Mouse (Mus musculus) stomach, postnatal 0 days (tissue): ENCODE measurements around the gene Col5a1. TPM values are rescaled to one million over a fixed set of nuclear protein-coding genes. Genes with fewer than 3 reads are reported as not detected.

Experiments
- ATAC-seq: fragments of 200-750 bp; cut with Nextera tagmentation; 2 replicates; pipeline ENCODE4 v1.8.0; 2017; ENCODE audit not compliant: low FRiP score, low TSS enrichment
- DNase-seq: peaks from one replicate; pipeline ENCODE4 v3.0.0-alpha.2; 2016; ENCODE audit warnings: low spot score
- H3K27ac ChIP-seq: fragments of 300-500 bp; sonication (generic); replicated peaks from 2 replicates; pipeline ENCODE4 v1.5.1; 2014; ENCODE audit warnings: mild to moderate bottlenecking, control low read depth
- H3K27me3 ChIP-seq: fragments of 300-500 bp; sonication (generic); 2 replicates; pipeline ENCODE4 v1.6.1; 2014; ENCODE audit warnings: low read length; ENCODE audit not compliant: control insufficient read depth, insufficient read depth
- H3K36me3 ChIP-seq: fragments of 300-500 bp; sonication (generic); 2 replicates; pipeline ENCODE4 v1.6.1; 2014; ENCODE audit warnings: low read length, mixed read lengths; ENCODE audit not compliant: control insufficient read depth, insufficient read depth
- H3K4me1 ChIP-seq: fragments of 300-500 bp; sonication (generic); replicated peaks from 2 replicates; pipeline ENCODE4 v1.6.1; 2014; ENCODE audit warnings: antibody characterized with exemption; ENCODE audit not compliant: control insufficient read depth, insufficient read depth
- H3K4me2 ChIP-seq: fragments of 300-500 bp; sonication (generic); replicated peaks from 2 replicates; pipeline ENCODE4 v1.6.1; 2014; ENCODE audit warnings: low read depth, mild to moderate bottlenecking, control low read depth, moderate library complexity
- H3K4me3 ChIP-seq: fragments of 300-500 bp; sonication (generic); 2 replicates; pipeline ENCODE4 v1.5.1; 2014; ENCODE audit warnings: low read depth, low read length, control low read depth
- H3K9ac ChIP-seq: fragments of 300-500 bp; sonication (generic); 2 replicates; pipeline ENCODE4 v1.6.1; 2014; ENCODE audit warnings: mild to moderate bottlenecking, low read length, control low read depth, mixed read lengths
- H3K9me3 ChIP-seq: fragments of 300-500 bp; sonication (generic); 2 replicates; pipeline ENCODE4 v1.6.1; 2016; ENCODE audit warnings: low read length; ENCODE audit not compliant: control insufficient read depth
- CTCF ChIP-seq: IDR thresholded peaks from 2 replicates; pipeline ENCODE4 v1.5.1; 2016; ENCODE audit warnings: antibody characterized with exemption, low read depth, mild to moderate bottlenecking, moderate library complexity
- EP300 ChIP-seq: optimal IDR thresholded peaks from 2 replicates; pipeline ENCODE3; 2016; ENCODE audit warnings: antibody characterized with exemption
- WGBS: fragments of 180-500 bp; shearing (Covaris S2); extraction: QIAGEN DNeasy Blood & Tissue Kit; methylation state at CpG from one replicate; pipeline ENCODE4 v1.1.7; 2014; 5-methylcytosine and 5-hydroxymethylcytosine counted together
- polyA plus RNA-seq: library from polyadenylated mRNA; unstranded; fragments of >200 nt; fragmentation: Nextera tagmentation; extraction: Ambion mirVana; gene quantifications from 2 replicates; pipeline ENCODE4 v1.2.1, GENCODE M21; 2015

Col5a1 gene
- polyA plus RNA-seq, 1 experiment from 2014 or later, result 69.2 TPM

DNA sequence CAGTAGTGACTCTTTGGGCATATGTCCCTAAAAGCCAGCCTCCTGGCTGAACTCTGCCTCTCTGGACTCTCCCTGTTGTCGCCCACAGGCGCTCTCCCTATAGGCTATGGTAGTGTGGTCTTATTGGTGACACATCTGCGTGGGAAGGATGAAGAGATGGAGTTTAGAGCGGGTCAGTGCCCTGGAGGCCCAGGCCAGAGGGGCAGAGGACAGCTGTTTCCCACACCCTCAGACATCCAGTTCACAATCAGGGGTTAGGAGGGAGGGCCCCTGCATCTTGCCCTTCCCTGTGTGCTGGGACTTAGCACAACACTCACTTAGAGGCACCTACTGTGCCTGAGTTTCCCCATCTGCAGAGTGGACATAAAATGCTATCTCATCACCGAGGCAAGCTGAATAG lies 8.8 kb downstream of the Col5a1 start:
- WGBS, result 76% methylated on average over 5 of the region's 5 CpGs
- ATAC-seq (no peak), DNase-seq (no peak)
- Histone ChIP-seq H3K9me3 (no peaks in the 10 kb centered on the region), H3K9ac (no peak overlapping the region), H3K4me1 (peaks cover 3% of the 10 kb centered on the region; the same call in 1 of the 2 replicates), H3K27me3 (no peaks in the 10 kb centered on the region), H3K36me3 (no peaks in the 10 kb centered on the region), H3K4me3 (no peak overlapping the region), H3K27ac (no peak overlapping the region; the same call in 1 of the 2 replicates), H3K4me2 (no peak overlapping the region)
- TF ChIP-seq EP300, result no peak
- TF ChIP-seq CTCF, result no peak

GRCm38 (mm10) chr2:27895648-27896047 lies 9.4 kb downstream of the Col5a1 start:
- no peak overlapping the region for H3K4me3 ChIP-seq
- DNase-seq (no peak), ATAC-seq (no peak)
- peaks cover 3% of the 10 kb centered on the region for H3K4me1 ChIP-seq
- 72% methylated on average over 4 of the region's 4 CpGs for WGBS
- H3K9ac ChIP-seq, result no peak overlapping the region; the same call in 1 of the 2 replicates
- H3K9me3 ChIP-seq, result no peaks in the 10 kb centered on the region
- TF ChIP-seq EP300 (no peak), CTCF (no peak)
- no peak overlapping the region for H3K4me2 ChIP-seq
- H3K27ac ChIP-seq, result no peak overlapping the region
- H3K36me3 ChIP-seq, result no peaks in the 10 kb centered on the region
- H3K27me3 ChIP-seq, result no peaks in the 10 kb centered on the region

GRCm38 (mm10) chr2:27897161-27897560 lies 10.9 kb downstream of the Col5a1 start:
- H3K9ac ChIP-seq, result no peak overlapping the region
- DNase-seq (no peak), ATAC-seq (peak; percentile 53; the same call in 1 of the 2 replicates)
- no peak overlapping the region for H3K27ac ChIP-seq
- no peaks in the 10 kb centered on the region for H3K27me3 ChIP-seq
- 41% methylated on average over 6 of the region's 6 CpGs for WGBS
- H3K36me3 ChIP-seq, result no peaks in the 10 kb centered on the region
- H3K4me1 ChIP-seq, result peaks cover 3% of the 10 kb centered on the region
- no peak for TF ChIP-seq CTCF
- TF ChIP-seq EP300, result no peak
- H3K9me3 ChIP-seq, result no peaks in the 10 kb centered on the region
- no peak overlapping the region for H3K4me2 ChIP-seq
- H3K4me3 ChIP-seq, result no peak overlapping the region

DNA sequence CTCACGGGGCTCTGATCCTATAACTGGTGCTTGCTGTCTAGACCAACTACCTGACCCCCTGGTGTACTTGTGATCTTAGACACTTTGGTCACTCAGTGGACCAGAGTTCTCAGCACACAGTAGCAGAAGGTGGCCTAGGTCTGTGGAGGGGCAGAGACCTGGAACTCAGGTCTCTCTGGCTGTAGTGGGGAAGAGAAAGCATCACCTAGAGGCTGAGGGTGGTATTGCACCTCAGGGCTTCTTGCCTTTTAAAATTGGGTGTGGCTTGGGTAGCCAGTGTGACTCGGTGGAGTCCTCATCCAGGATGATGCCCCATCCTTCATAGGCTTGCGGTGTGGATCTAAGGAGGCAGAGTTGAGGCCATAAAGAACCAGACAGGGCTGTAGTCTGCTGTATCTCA lies 13.7 kb downstream of the Col5a1 start:
- ATAC-seq, result no peak
- H3K4me1 ChIP-seq, result peaks cover 3% of the 10 kb centered on the region
- no peak overlapping the region for H3K4me3 ChIP-seq
- TF ChIP-seq CTCF, result peak; percentile 80
- TF ChIP-seq EP300, result no peak
- H3K27me3 ChIP-seq, result no peaks in the 10 kb centered on the region
- no peaks in the 10 kb centered on the region for H3K9me3 ChIP-seq
- H3K27ac ChIP-seq, result no peak overlapping the region
- peak; percentile 46 for DNase-seq
- no peaks in the 10 kb centered on the region for H3K36me3 ChIP-seq
- H3K9ac ChIP-seq, result no peak overlapping the region
- no peak overlapping the region for H3K4me2 ChIP-seq
- 56% methylated on average over 3 of the region's 3 CpGs for WGBS

DNA sequence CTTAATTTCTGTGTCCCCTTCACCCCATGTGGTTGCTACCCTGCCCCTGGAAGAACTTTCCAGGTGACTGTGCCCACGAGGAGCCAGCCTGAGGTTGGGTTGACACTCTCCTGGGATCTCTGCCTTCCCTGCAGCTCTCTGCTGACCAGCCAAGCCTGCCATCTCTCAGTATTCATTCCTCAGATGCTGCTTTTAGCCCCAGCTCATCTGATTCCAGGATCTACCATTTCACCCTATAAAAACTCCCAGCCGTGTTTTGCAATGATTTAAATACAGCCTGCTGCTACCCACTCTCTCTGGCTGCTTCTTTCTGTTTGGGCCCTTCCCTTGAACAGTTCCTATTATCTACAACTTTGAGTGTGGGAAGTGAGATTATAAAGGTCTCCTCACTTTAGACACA lies 14.9 kb downstream of the Col5a1 start:
- ATAC-seq, result no peak
- Histone ChIP-seq H3K27me3 (no peaks in the 10 kb centered on the region), H3K4me3 (no peak overlapping the region), H3K9ac (no peak overlapping the region), H3K9me3 (no peaks in the 10 kb centered on the region), H3K4me2 (no peak overlapping the region), H3K27ac (0 out of 2 replicates have a peak overlapping the region, but pooled peaks have one; percentile 4), H3K4me1 (peaks cover 3% of the 10 kb centered on the region), H3K36me3 (no peaks in the 10 kb centered on the region)
- 62% methylated on average over 2 of the region's 2 CpGs for WGBS
- DNase-seq, result no peak
- TF ChIP-seq EP300, result no peak
- TF ChIP-seq CTCF, result no peak

- Histone ChIP-seq H3K36me3 (no peaks in the 10 kb centered on the region), H3K27me3 (no peaks in the 10 kb centered on the region), H3K27ac (no peak overlapping the region), H3K9ac (no peak overlapping the region), H3K9me3 (no peaks in the 10 kb centered on the region), H3K4me3 (no peak overlapping the region), H3K4me2 (no peak overlapping the region), H3K4me1 (peaks cover under 1% of the 10 kb centered on the region)
- WGBS, result 68% methylated on average over 9 of the region's 9 CpGs
- ATAC-seq, result no peak
- no peak for TF ChIP-seq EP300
- no peak for TF ChIP-seq CTCF
- no peak for DNase-seq
Measured at GRCm38 (mm10) chr2:27901525-27902245, 15.5 kb downstream of the Col5a1 start.
